Mouse (Mus musculus) ES-Bruce4 (cell line): ENCODE data around the gene CN725425. TPM values are rescaled to one million over a fixed set of nuclear protein-coding genes. Genes with fewer than 3 reads are reported as not detected.

ENCODE experiments used
- H3K27ac ChIP-seq: 2 replicates; pipeline ENCODE4 v1.5.1; 2012; ENCODE audit warnings: low read length, inconsistent platforms; ENCODE audit not compliant: insufficient read depth
- H3K27me3 ChIP-seq: 2 replicates; pipeline ENCODE4 v1.6.1; 2012; ENCODE audit warnings: mild to moderate bottlenecking, low read length, inconsistent platforms; ENCODE audit not compliant: control insufficient read depth, poor library complexity, insufficient read depth, severe bottlenecking
- H3K36me3 ChIP-seq: 2 replicates; pipeline ENCODE4 v1.6.1; 2012; ENCODE audit warnings: inconsistent platforms, mild to moderate bottlenecking, low read length, moderate library complexity; ENCODE audit not compliant: control insufficient read depth, poor library complexity, insufficient read depth, severe bottlenecking
- H3K4me1 ChIP-seq: one replicate; pipeline ENCODE4 v1.8.1; 2011; ENCODE audit warnings: low read length; ENCODE audit not compliant: control insufficient read depth, insufficient read depth
- H3K4me3 ChIP-seq: 2 replicates; pipeline ENCODE4 v1.5.1; 2011; ENCODE audit warnings: low read depth, mild to moderate bottlenecking, low read length
- H3K9ac ChIP-seq: 2 replicates; pipeline ENCODE4 v1.6.1; 2012; ENCODE audit warnings: low read depth, mild to moderate bottlenecking, inconsistent platforms; ENCODE audit not compliant: poor library complexity, severe bottlenecking
- H3K9me3 ChIP-seq: replicated peaks from 2 replicates; pipeline ENCODE4 v1.6.1; 2012; ENCODE audit warnings: mild to moderate bottlenecking, low read length, inconsistent platforms; ENCODE audit not compliant: control insufficient read depth, poor library complexity, insufficient read depth, severe bottlenecking
- CTCF ChIP-seq: IDR thresholded peaks from one replicate; pipeline ENCODE4 v1.8.1; 2011; ENCODE audit warnings: low read depth, low read length
- EP300 ChIP-seq: IDR thresholded peaks from 2 replicates; pipeline ENCODE4 v1.6.1; 2011; ENCODE audit warnings: low read depth, low read length; ENCODE audit not compliant: insufficient read depth
- POLR2A ChIP-seq: IDR thresholded peaks from one replicate; pipeline ENCODE4 v1.8.1; 2011; ENCODE audit warnings: low read length; ENCODE audit not compliant: insufficient read depth
- polyA plus RNA-seq: library from polyadenylated mRNA; stranded (reverse); fragments of >200 nt; gene quantifications from 2 replicates; pipeline ENCODE4 v1.2.4, GENCODE M21; 2011; ENCODE audit warnings: low read depth; ENCODE audit not compliant: missing spikeins, insufficient read depth, insufficient read length

Gene CN725425
- polyA plus RNA-seq, 1 experiment, result 2.2 TPM

GRCm38 (mm10) chr15:91192223-91192598, 7.1 kb upstream of the CN725425 start:
- TF ChIP-seq EP300 (no peak), CTCF (no peak), POLR2A (no peak)
- H3K9ac ChIP-seq, result 0 out of 2 replicates have a peak overlapping the region, but pooled peaks have one; percentile 40

GRCm38 (mm10) chr15:91200833-91201232, 1.5 kb downstream of the CN725425 start:
- H3K27me3 ChIP-seq, result no peaks in the 10 kb centered on the region
- no peaks in the 10 kb centered on the region for H3K36me3 ChIP-seq
- no peak for TF ChIP-seq POLR2A
- TF ChIP-seq EP300, result no peak
- TF ChIP-seq CTCF, result no peak
- H3K4me3 ChIP-seq, result no peak overlapping the region
- H3K9ac ChIP-seq, result no peak overlapping the region
- H3K4me1 ChIP-seq, result no peaks in the 10 kb centered on the region
- no peak overlapping the region for H3K27ac ChIP-seq
- no peaks in the 10 kb centered on the region for H3K9me3 ChIP-seq

More at GRCm38 (mm10) chr15:91192223-91192598, 7.1 kb upstream of the CN725425 start:
- H3K4me1 ChIP-seq, result no peaks in the 10 kb centered on the region
- H3K4me3 ChIP-seq, result no peak overlapping the region
- no peaks in the 10 kb centered on the region for H3K36me3 ChIP-seq
- no peaks in the 10 kb centered on the region for H3K27me3 ChIP-seq
- no peaks in the 10 kb centered on the region for H3K9me3 ChIP-seq
- H3K27ac ChIP-seq, result no peak overlapping the region

- no peaks in the 10 kb centered on the region for H3K27me3 ChIP-seq
- TF ChIP-seq EP300 (no peak), CTCF (no peak), POLR2A (no peak)
- no peaks in the 10 kb centered on the region for H3K4me1 ChIP-seq
- no peak overlapping the region for H3K27ac ChIP-seq
- no peaks in the 10 kb centered on the region for H3K36me3 ChIP-seq
- H3K4me3 ChIP-seq, result no peak overlapping the region
- no peaks in the 10 kb centered on the region for H3K9me3 ChIP-seq
- H3K9ac ChIP-seq, result no peak overlapping the region
Observed at GRCm38 (mm10) chr15:91202486-91202885, 3.2 kb downstream of the CN725425 start.

GRCm38 (mm10) chr15:91203521-91203920, 4.2 kb downstream of the CN725425 start:
- Histone ChIP-seq H3K4me1 (no peaks in the 10 kb centered on the region), H3K9ac (no peak overlapping the region), H3K36me3 (no peaks in the 10 kb centered on the region), H3K4me3 (no peak overlapping the region), H3K27ac (no peak overlapping the region), H3K9me3 (no peaks in the 10 kb centered on the region), H3K27me3 (no peaks in the 10 kb centered on the region)
- TF ChIP-seq CTCF (no peak), POLR2A (no peak), EP300 (no peak)

GRCm38 (mm10) chr15:91206518-91206917, 7.2 kb downstream of the CN725425 start:
- no peaks in the 10 kb centered on the region for H3K27me3 ChIP-seq
- H3K4me3 ChIP-seq, result no peak overlapping the region
- no peak overlapping the region for H3K9ac ChIP-seq
- H3K27ac ChIP-seq, result no peak overlapping the region
- H3K36me3 ChIP-seq, result no peaks in the 10 kb centered on the region
- H3K4me1 ChIP-seq, result no peaks in the 10 kb centered on the region
- no peaks in the 10 kb centered on the region for H3K9me3 ChIP-seq
- TF ChIP-seq CTCF (no peak), POLR2A (no peak), EP300 (no peak)

- no peaks in the 10 kb centered on the region; the same call in 1 of the 2 replicates for H3K27me3 ChIP-seq
- no peak overlapping the region for H3K9ac ChIP-seq
- no peak overlapping the region for H3K27ac ChIP-seq
- H3K4me3 ChIP-seq, result no peak overlapping the region
- no peaks in the 10 kb centered on the region for H3K4me1 ChIP-seq
- no peaks in the 10 kb centered on the region for H3K9me3 ChIP-seq
- no peaks in the 10 kb centered on the region for H3K36me3 ChIP-seq
- TF ChIP-seq CTCF (no peak), EP300 (no peak), POLR2A (no peak)
Observed at GRCm38 (mm10) chr15:91237294-91237693, 38.0 kb downstream of the CN725425 start.
